ENCODE assay signal across 25 mouse cellular contexts in genomic region chr9:66667046-66667445, GRCm38 (mm10). TPM values are rescaled to one million over a fixed set of nuclear protein-coding genes. Genes with fewer than 3 reads are reported as not detected.
A peak's percentile ranks its signal among the peaks of the same experiment; 100 is the strongest.
DNase-seq lines count a peak whose midpoint lies in the region; ATAC-seq and TF ChIP-seq lines count a peak whose summit lies in the region.
"Had no signal": no experiment of that assay in that cellular context is flagged by ENCODE, and none has a peak within 500 bp of the region (broad histone marks: within the 10 kb centered on the region; RNA-seq: fewer than 3 reads in every experiment).

No protein-coding gene starts in this region.

- DNase-seq in heart, postnatal 0 days (ENCODE audit: low spot score): no peak
- no peak for DNase-seq in heart, embryonic 10.5 days (ENCODE audit: low spot score)
- no peak for DNase-seq in limb, embryonic 10.5 days (ENCODE audit: low spot score)
- DNase-seq in embryo, embryonic 11 days: no peak
- no peak for DNase-seq in left cerebral cortex, adult 9 months (ENCODE audit: low spot score in 2 of 2)
- DNase-seq: adrenal gland, postnatal 10 days; cerebellum, adult 11 months; cerebellum, postnatal 36 days; gastrocnemius, postnatal 36 days; heart, postnatal 14 days; kidney, adult 11 months; liver, embryonic 13.5 days; lung, postnatal 4 days; right cerebral cortex, postnatal 4 days; thymus, postnatal 14 days had no signal

- no peaks in the 10 kb centered on the region for H3K36me3 ChIP-seq in heart, postnatal 0 days (replicated peaks; ENCODE audit: control insufficient read depth, insufficient read depth, low read length)
- no peaks in the 10 kb centered on the region for H3K36me3 ChIP-seq in heart, embryonic 10.5 days
- H3K36me3 ChIP-seq in limb, embryonic 12.5 days: no peaks in the 10 kb centered on the region
- H3K36me3 ChIP-seq in limb, embryonic 10.5 days: no peaks in the 10 kb centered on the region
- H3K36me3 ChIP-seq in intestine, postnatal 0 days (ENCODE audit: control insufficient read depth, insufficient read depth): no peaks in the 10 kb centered on the region
- H3K36me3 ChIP-seq: embryonic facial prominence, embryonic 10.5 days; hindbrain, embryonic 13.5 days; liver, embryonic 13.5 days; lung, embryonic 15.5 days; neural tube, embryonic 12.5 days had no signal

- no peak overlapping the region for H3K4me2 ChIP-seq in heart, postnatal 0 days (ENCODE audit: low read depth, low read length)
- H3K4me2 ChIP-seq in limb, embryonic 12.5 days: no peak overlapping the region
- H3K4me2 ChIP-seq in intestine, postnatal 0 days (replicated peaks; ENCODE audit: low read depth): no peak overlapping the region
- H3K4me2 ChIP-seq: hindbrain, embryonic 13.5 days; liver, embryonic 13.5 days; lung, embryonic 15.5 days; midbrain, embryonic 11.5 days; neural tube, embryonic 12.5 days had no signal

- 71% methylated on average over 6 of the region's 6 CpGs for WGBS in heart, postnatal 0 days
- 84% methylated on average over 6 of the region's 6 CpGs for WGBS in heart, embryonic 10.5 days
- WGBS in limb, embryonic 12.5 days: 41% methylated on average over 6 of the region's 6 CpGs
- WGBS in limb, embryonic 10.5 days: 82% methylated on average over 6 of the region's 6 CpGs
- 56% methylated on average over 6 of the region's 6 CpGs for WGBS in intestine, postnatal 0 days

- peaks cover 27% of the 10 kb centered on the region for H3K4me1 ChIP-seq in heart, postnatal 0 days (ENCODE audit: control insufficient read depth, insufficient read depth)
- peaks cover 13% of the 10 kb centered on the region for H3K4me1 ChIP-seq in heart, embryonic 10.5 days
- H3K4me1 ChIP-seq in limb, embryonic 12.5 days (replicated peaks): peaks cover 30% of the 10 kb centered on the region
- peaks cover 30% of the 10 kb centered on the region for H3K4me1 ChIP-seq in limb, embryonic 10.5 days
- peaks cover 7% of the 10 kb centered on the region; the same call in 1 of the 2 replicates for H3K4me1 ChIP-seq in intestine, postnatal 0 days (replicated peaks; ENCODE audit: control insufficient read depth, insufficient read depth, low read length)
- H3K4me1 ChIP-seq: hindbrain, embryonic 13.5 days; lung, embryonic 15.5 days; neural tube, embryonic 12.5 days had no signal

- peak overlapping the region; percentile 77; the same call in 1 of the 2 replicates for H3K27ac ChIP-seq in heart, postnatal 0 days (ENCODE audit: low read depth)
- no peak overlapping the region for H3K27ac ChIP-seq in heart, embryonic 10.5 days
- H3K27ac ChIP-seq in limb, embryonic 12.5 days: 0 out of 2 replicates have a peak overlapping the region, but pooled peaks have one; percentile 29
- H3K27ac ChIP-seq in limb, embryonic 10.5 days: no peak overlapping the region
- no peak overlapping the region for H3K27ac ChIP-seq in intestine, postnatal 0 days (ENCODE audit: low read depth, low read length)
- H3K27ac ChIP-seq: hindbrain, embryonic 13.5 days; layer of hippocampus, adult 2 months; liver, embryonic 13.5 days; lung, embryonic 15.5 days; neural tube, embryonic 12.5 days had no signal

- TF ChIP-seq CTCF in heart, postnatal 0 days (IDR thresholded peaks at IDR 0.05; ENCODE audit: low read depth): no peak
- no peak for TF ChIP-seq CTCF in intestine, postnatal 0 days (IDR thresholded peaks at IDR 0.05; ENCODE audit: low read depth)

- no peak overlapping the region for H3K9ac ChIP-seq in heart, postnatal 0 days (replicated peaks; ENCODE audit: low read depth, low read length)
- no peak overlapping the region for H3K9ac ChIP-seq in limb, embryonic 12.5 days (replicated peaks)
- no peak overlapping the region for H3K9ac ChIP-seq in intestine, postnatal 0 days (ENCODE audit: low read depth, low read length)
- H3K9ac ChIP-seq: hindbrain, embryonic 13.5 days; liver, embryonic 13.5 days; lung, embryonic 15.5 days; neural tube, embryonic 12.5 days had no signal

- no peaks in the 10 kb centered on the region for H3K27me3 ChIP-seq in heart, postnatal 0 days (ENCODE audit: control insufficient read depth, insufficient read depth, low read length)
- no peaks in the 10 kb centered on the region for H3K27me3 ChIP-seq in heart, embryonic 10.5 days (ENCODE audit: insufficient read depth, poor library complexity, severe bottlenecking)
- H3K27me3 ChIP-seq in limb, embryonic 12.5 days: no peaks in the 10 kb centered on the region
- H3K27me3 ChIP-seq in limb, embryonic 10.5 days (ENCODE audit: low read depth, poor library complexity, severe bottlenecking): no peaks in the 10 kb centered on the region
- no peaks in the 10 kb centered on the region for H3K27me3 ChIP-seq in intestine, postnatal 0 days (replicated peaks; ENCODE audit: control insufficient read depth, insufficient read depth, low read length)
- H3K27me3 ChIP-seq: hindbrain, embryonic 13.5 days; liver, embryonic 13.5 days; lung, embryonic 15.5 days; neural tube, embryonic 12.5 days; Patski had no signal

- no peak for TF ChIP-seq EP300 in heart, postnatal 0 days (IDR thresholded peaks at IDR 0.05; ENCODE audit: low read depth)

- no peak for ATAC-seq in heart, postnatal 0 days (ENCODE audit: insufficient read depth, low read depth)
- ATAC-seq in limb, embryonic 12.5 days (ENCODE audit: insufficient number of reproducible peaks, insufficient read depth, low FRiP score, low TSS enrichment, low read depth): no peak
- peak; percentile 55 for ATAC-seq in intestine, postnatal 0 days
- ATAC-seq: Patski had no signal

- no peak overlapping the region for H3K4me3 ChIP-seq in heart, postnatal 0 days (ENCODE audit: low read depth, low read length)
- H3K4me3 ChIP-seq in heart, embryonic 10.5 days: no peak overlapping the region
- no peak overlapping the region for H3K4me3 ChIP-seq in limb, embryonic 12.5 days (replicated peaks)
- no peak overlapping the region for H3K4me3 ChIP-seq in limb, embryonic 10.5 days
- no peak overlapping the region for H3K4me3 ChIP-seq in intestine, postnatal 0 days (ENCODE audit: low read depth, low read length)
- H3K4me3 ChIP-seq: embryonic facial prominence, embryonic 10.5 days; hindbrain, embryonic 13.5 days; layer of hippocampus, adult 2 months; liver, embryonic 13.5 days; lung, embryonic 15.5 days; neural tube, embryonic 12.5 days had no signal

- H3K9me3 ChIP-seq in heart, postnatal 0 days (replicated peaks; ENCODE audit: control insufficient read depth, low read length): no peaks in the 10 kb centered on the region
- no peaks in the 10 kb centered on the region for H3K9me3 ChIP-seq in heart, embryonic 10.5 days
- H3K9me3 ChIP-seq in limb, embryonic 12.5 days: 0 out of 2 replicates have a peak, but pooled peaks cover 6% of the 10 kb centered on the region
- no peaks in the 10 kb centered on the region for H3K9me3 ChIP-seq in limb, embryonic 10.5 days (replicated peaks)
- H3K9me3 ChIP-seq in intestine, postnatal 0 days (ENCODE audit: control insufficient read depth): no peaks in the 10 kb centered on the region
- H3K9me3 ChIP-seq: hindbrain, embryonic 13.5 days; liver, embryonic 13.5 days; lung, embryonic 15.5 days; neural tube, embryonic 12.5 days had no signal

RNA-seq across cellular contexts. Expression of gene Car12, which starts 46.4 kb away (rescaled TPM):
- 0.27 and 2.5 TPM in 2 replicates for total RNA-seq in heart, postnatal 0 days (2014; rRNA removed; ENCODE audit: low replicate concordance)
- 0.15 and 0.20 TPM in 2 replicates for polyA plus RNA-seq in heart, postnatal 0 days (2015; fragmentation: Nextera tagmentation; extraction: Ambion mirVana)
- polyA plus RNA-seq in heart, embryonic 10.5 days (2016; fragmentation: Nextera tagmentation; extraction: Ambion mirVana): 0.70 and 1.3 TPM in 2 replicates
- 10.4 and 12.1 TPM in 2 replicates for polyA plus RNA-seq in limb, embryonic 12.5 days (2016; fragmentation: Nextera tagmentation; extraction: Ambion mirVana)
- polyA plus RNA-seq in limb, embryonic 10.5 days (2016; fragmentation: Nextera tagmentation; extraction: Ambion mirVana): 4.3 and 5.2 TPM in 2 replicates
- 5.9 and 7.3 TPM in 2 replicates for polyA plus RNA-seq in intestine, postnatal 0 days (2015; fragmentation: Nextera tagmentation; extraction: Ambion mirVana)
- total RNA-seq: heart, postnatal 14 days; monocyte, adult 5-6 weeks had no signal

Comparison
In these comparisons a context has a peak if more than half of its experiments do, and no peak if none do; other contexts are left out.
1. H3K27ac ChIP-seq: peak in heart, postnatal 0 days (single experiment) and limb, embryonic 12.5 days (single experiment); none in heart, embryonic 10.5 days (single experiment), limb, embryonic 10.5 days (single experiment) and intestine, postnatal 0 days (single experiment).